Mouse (Mus musculus): ENCODE measurements around the gene Hoxc13.

DNA sequence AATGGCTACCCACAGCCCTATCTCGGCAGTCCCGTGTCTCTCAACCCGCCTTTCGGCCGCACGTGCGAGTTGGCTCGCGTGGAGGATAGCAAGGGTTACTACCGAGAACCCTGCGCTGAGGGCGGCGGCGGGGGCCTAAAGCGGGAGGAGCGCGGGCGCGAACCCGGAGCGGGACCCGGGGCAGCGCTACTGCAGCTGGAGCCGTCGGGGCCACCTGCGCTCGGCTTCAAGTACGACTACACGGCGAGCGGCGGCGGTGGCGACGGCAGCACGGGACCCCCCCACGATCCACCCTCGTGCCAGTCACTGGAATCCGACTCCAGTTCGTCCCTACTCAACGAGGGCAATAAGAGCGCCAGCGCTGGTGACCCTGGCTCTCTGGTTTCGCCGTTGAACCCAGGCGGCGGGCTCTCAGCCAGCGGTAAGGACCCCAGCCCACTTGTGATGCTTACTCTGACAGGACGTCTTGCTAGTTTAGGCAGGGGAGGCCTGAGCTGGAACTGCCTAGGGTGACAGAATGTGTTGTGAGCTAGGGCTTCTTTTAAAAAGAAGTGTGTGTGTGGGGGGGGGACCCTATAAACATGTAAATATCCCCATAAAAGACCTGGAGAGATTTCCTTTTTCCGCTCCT lies 16.2 kb downstream of the Hoxc13 start:
- TF ChIP-seq CTCF (IDR thresholded peaks at IDR 0.05; ENCODE audit: control insufficient read depth, insufficient read depth, insufficient read length) (no peak), USF1 (IDR thresholded peaks at IDR 0.05; ENCODE audit: low read depth) (no peak)

Measured in C2C12 (cell line).